Mouse (Mus musculus): ENCODE results near the gene Ptges.
"Not testable (repeated sequence)": the region's sequence is repeated elsewhere in the genome, so short reads cannot be mapped to it uniquely, and the experiment has no call there.

Gene Ptges

GRCm38 (mm10) chr2:30929483-30930045, at the start of gene Ptges:
Ptges (minus strand) TSS chr2:30929863.
- DNase-seq (ENCODE audit: low spot score in 2 of 2): peak; percentile 55 to 65

- peak; percentile 82 to 87 for DNase-seq (ENCODE audit: low spot score in 2 of 2)
Observed at GRCm38 (mm10) chr2:30967352-30968327, 38.0 kb upstream of the Ptges start, which contains the start of gene Tor1a. Tor1a (minus strand) TSS chr2:30967933.

- no peak for DNase-seq (ENCODE audit: low spot score in 2 of 2)
Observed at GRCm38 (mm10) chr2:30966826-30967225, 37.2 kb upstream of the Ptges start.

GRCm38 (mm10) chr2:30965627-30966026, 36.0 kb upstream of the Ptges start:
- DNase-seq (ENCODE audit: low spot score in 2 of 2): no peak

- DNase-seq (ENCODE audit: low spot score in 2 of 2): no peak
Observed at GRCm38 (mm10) chr2:30962570-30963254, 33.0 kb upstream of the Ptges start.

- no peak for DNase-seq (ENCODE audit: low spot score in 2 of 2)
Observed at GRCm38 (mm10) chr2:30959856-30960255, 30.2 kb upstream of the Ptges start.

- DNase-seq (ENCODE audit: low spot score in 2 of 2): no peak
Observed at GRCm38 (mm10) chr2:30958726-30959125, 29.1 kb upstream of the Ptges start.

- DNase-seq (ENCODE audit: low spot score in 2 of 2): no peak
Observed at GRCm38 (mm10) chr2:30957511-30957910, 27.8 kb upstream of the Ptges start.

- DNase-seq (ENCODE audit: low spot score in 2 of 2): no peak
Observed at GRCm38 (mm10) chr2:30954797-30955196, 25.1 kb upstream of the Ptges start.

- DNase-seq (ENCODE audit: low spot score in 2 of 2): peak; percentile 87
Observed at GRCm38 (mm10) chr2:30952824-30953490, 23.3 kb upstream of the Ptges start, which contains the start of gene Tor1b. Tor1b (plus strand) TSS chr2:30952959.

- no peak for DNase-seq (ENCODE audit: low spot score in 2 of 2)
Observed at GRCm38 (mm10) chr2:30952457-30952823, 22.8 kb upstream of the Ptges start.

GRCm38 (mm10) chr2:30942603-30943011, 12.9 kb upstream of the Ptges start:
- DNase-seq (ENCODE audit: low spot score in 2 of 2): peak; percentile 53 to 54

GRCm38 (mm10) chr2:30942116-30942515, 12.5 kb upstream of the Ptges start:
- not testable (repeated sequence) for DNase-seq (ENCODE audit: low spot score in 2 of 2)

GRCm38 (mm10) chr2:30941586-30941985, 11.9 kb upstream of the Ptges start:
- DNase-seq (ENCODE audit: low spot score in 2 of 2): no peak

GRCm38 (mm10) chr2:30938574-30938991, 8.9 kb upstream of the Ptges start:
- DNase-seq (ENCODE audit: low spot score in 2 of 2): no peak

GRCm38 (mm10) chr2:30937731-30938130, 8.1 kb upstream of the Ptges start:
- no peak for DNase-seq (ENCODE audit: low spot score in 2 of 2)

- DNase-seq (ENCODE audit: low spot score in 2 of 2): no peak
Observed at GRCm38 (mm10) chr2:30936808-30937207, 7.1 kb upstream of the Ptges start.

- peak; percentile 58 to 75 for DNase-seq (ENCODE audit: low spot score in 2 of 2)
Observed at GRCm38 (mm10) chr2:30933917-30934450, 4.3 kb upstream of the Ptges start.

- no peak for DNase-seq (ENCODE audit: low spot score in 2 of 2)
Observed at GRCm38 (mm10) chr2:30933032-30933431, 3.4 kb upstream of the Ptges start.

- no peak for DNase-seq (ENCODE audit: low spot score in 2 of 2)
Observed at GRCm38 (mm10) chr2:30931922-30932321, 2.3 kb upstream of the Ptges start.

- DNase-seq (ENCODE audit: low spot score in 2 of 2): not testable (repeated sequence)
Observed at GRCm38 (mm10) chr2:30930846-30931245, 1.2 kb upstream of the Ptges start.
